Mouse (Mus musculus) embryonic fibroblast, embryonic 13.5 days (primary cell): ENCODE data around the gene Nckap5.

ENCODE experiments used
- CTCF ChIP-seq: IDR thresholded peaks from 2 replicates; pipeline ENCODE4 v1.5.1; 2011; ENCODE audit warnings: mild to moderate bottlenecking, control low read depth, low read length, moderate library complexity, borderline replicate concordance; ENCODE audit not compliant: insufficient read depth
- POLR2A ChIP-seq: IDR thresholded peaks from 2 replicates; pipeline ENCODE4 v1.6.1; 2011; ENCODE audit warnings: low read depth, mild to moderate bottlenecking, control low read depth, low read length, moderate library complexity

- no peak for TF ChIP-seq CTCF
- no peak for TF ChIP-seq POLR2A
These were observed 439.4 kb downstream of the Nckap5 start for GRCm38 (mm10) chr1:126391204-126391603.
